Mouse (Mus musculus) hindlimb bud, embryonic 11.5 days (tissue): ENCODE measurements around the gene Pcdh7.

Experiments used
- DNase-seq: peaks from one replicate; pipeline ENCODE4 v3.0.0-alpha.2; 2012; ENCODE audit warnings: low read depth, low spot score; ENCODE audit errors: extremely low spot score

The Pcdh7 gene

GRCm38 (mm10) chr5:57745879-57746278 lies 28.1 kb downstream of the Pcdh7 start:
- DNase-seq, result no peak

GRCm38 (mm10) chr5:57750320-57750719 lies 32.6 kb downstream of the Pcdh7 start:
- DNase-seq, result no peak

- no peak for DNase-seq
Observed at GRCm38 (mm10) chr5:57755791-57756190, 38.0 kb downstream of the Pcdh7 start.

- no peak for DNase-seq
Observed at GRCm38 (mm10) chr5:57756726-57757424, 39.1 kb downstream of the Pcdh7 start.

DNA sequence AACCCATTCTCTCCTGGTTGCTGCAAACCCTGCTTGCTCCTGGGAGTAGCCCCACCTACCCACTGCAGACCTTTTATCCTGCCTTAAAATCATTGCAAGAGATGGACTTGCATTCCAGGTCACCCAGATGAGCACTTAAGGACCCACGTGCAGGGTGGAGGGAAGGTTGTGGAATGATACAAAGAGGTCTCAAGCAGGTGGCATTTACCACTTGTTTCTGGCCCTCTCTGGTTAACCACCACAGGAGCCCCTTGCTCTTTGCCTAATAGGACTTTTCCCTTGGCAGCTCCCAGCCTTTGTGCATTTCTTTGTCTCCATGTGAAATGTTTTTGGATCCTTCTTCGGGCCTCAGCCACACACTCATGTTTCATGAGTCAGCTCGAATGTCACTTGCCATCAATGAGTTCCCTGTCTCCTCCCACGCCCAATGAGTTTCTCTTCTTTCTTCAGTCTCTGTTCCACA lies 39.7 kb downstream of the Pcdh7 start:
- DNase-seq, result no peak

DNA sequence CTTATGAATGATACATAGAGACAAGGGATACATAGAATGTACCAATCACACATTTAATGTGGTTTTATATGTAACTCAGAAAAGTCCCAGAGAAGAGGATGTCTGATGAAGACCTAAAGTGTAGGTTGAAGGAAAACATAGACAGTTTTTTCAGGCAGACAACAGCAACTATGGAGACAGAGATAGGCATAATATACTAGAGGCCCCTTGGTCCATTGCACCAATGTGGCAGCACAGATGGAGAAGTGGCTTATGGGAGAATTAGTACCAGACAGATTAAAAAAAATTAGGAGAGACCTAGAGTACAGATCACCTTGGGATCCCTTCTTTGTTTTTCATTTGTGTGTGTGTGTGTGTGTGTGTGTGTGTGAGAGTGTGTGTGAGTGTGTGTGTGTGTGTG lies 41.2 kb downstream of the Pcdh7 start:
- no peak for DNase-seq

DNA sequence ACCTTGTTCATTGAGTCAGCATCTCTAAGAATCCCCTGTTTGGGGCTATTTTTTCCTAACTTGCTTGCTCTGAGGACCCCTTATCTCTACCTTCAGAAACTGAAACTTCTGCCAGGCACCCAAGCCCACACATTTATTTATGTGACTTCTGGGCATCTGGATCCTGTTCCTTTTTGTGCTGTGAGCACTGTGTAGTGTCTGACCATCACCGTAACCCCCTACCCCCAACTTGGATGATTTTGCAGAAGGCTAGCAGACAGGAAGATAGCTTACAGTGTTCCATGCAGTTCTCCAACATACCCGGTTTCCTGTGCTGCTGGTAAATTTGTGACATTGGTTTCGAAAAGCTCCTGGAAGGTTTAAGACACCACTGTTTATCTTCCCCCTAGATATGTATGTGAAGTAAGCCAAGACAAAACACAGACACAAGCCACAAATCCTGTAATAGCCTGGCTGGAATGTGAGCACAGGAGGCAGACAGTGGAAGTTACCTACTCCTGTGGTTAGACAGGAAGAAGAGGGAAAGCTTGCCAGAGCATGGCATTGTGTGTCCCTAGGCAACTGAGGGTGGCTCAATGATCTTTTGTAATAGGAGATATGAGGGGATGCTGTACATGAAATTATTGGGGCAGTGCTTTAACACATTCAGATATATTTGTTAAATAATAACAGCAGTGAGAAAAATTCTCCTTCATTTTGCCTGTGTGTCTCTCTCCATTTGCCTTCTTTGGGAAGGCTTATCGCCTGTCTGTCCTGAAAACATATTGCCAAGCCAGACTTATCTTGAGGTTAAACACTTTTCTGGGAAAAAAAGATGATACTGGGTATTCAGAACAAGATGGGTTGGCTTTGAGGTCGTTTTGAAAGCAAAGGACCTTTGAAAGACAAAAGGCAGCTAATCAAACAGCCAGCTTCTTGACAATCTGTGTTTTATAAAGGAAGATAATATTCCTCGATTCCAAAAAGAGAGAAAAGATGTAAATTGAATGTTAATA lies 42.6 kb downstream of the Pcdh7 start:
- DNase-seq, result no peak

DNA sequence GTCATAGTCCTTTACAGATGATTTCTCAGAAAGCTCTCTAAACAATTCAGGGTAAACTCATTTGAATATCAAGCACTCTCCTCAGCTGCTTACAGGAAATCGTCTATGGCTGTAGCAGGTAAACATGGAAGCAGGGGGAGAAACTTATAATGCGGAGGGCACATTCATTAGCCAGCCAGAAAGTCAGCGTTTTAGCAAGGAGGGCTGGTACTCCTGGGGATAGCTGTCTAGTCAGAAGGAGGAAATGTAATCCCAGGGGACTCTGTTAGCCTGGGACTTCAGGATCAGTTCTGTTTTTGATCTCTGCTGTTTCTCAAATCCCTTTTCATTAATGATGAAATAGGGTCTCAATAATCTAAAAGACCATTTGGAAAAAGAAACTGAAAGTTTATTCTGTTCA lies 47.6 kb downstream of the Pcdh7 start:
- no peak for DNase-seq

DNA sequence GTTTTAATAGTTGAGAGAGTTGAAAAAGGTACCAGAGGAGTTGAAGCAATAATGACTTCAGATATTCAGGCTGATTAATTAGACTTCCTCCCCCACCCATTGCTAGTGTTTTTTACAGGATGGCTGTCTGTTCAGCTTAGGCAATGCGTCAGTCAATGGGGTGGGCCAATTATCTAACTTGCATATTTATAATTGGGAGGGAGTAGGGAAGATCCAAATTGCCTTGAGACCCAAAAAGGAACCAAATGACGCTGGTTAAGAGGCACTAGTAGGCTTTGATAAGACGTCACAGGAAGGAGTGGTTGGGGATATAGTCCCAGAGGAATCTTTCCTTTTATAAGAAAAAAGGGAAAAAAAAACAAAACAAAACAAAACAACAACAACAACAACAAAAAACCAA lies 49.6 kb downstream of the Pcdh7 start:
- DNase-seq, result no peak

DNA sequence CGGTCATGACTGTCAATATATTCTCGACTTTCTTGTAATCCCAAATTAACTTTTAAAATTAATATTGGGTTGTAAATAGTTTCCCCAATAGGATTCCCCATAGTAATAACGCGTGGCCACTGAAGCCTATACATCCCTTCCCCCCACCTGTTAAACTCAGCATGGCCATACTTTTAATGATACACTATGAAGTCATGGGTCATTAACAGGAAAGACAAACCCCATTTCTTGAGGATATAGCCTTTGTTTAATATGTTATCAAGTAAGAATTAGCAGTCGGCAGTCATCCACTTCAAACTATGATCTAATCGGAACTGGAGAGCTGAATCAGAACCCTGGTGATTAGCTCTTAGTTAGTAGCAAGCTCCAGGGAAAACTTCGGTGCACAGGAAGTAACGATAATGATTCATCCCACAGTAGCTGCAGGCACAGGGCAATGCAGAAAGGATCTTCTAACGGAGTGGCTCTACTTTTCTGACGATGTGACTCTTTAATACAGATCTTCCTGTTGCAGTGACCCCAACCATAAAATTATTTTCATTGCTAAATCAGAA lies 50.8 kb downstream of the Pcdh7 start:
- no peak for DNase-seq

DNA sequence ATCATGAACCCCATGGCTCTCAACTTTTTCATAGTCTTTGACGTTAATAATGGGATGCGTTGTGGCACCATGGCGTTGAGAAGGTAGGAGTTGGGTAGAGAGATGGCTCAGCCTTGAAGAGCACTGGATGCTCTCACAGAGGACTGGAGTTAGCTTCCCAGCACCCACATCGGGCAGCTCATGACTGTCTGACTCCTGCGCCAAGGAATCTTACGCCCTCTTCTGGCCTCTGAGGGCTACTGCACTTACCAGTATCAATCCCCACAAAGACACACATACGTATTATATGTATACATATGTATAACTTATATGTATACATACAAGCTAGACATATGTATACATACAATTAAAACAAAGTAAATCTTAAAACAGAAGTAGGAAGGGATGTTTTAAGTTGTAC lies 51.9 kb downstream of the Pcdh7 start:
- DNase-seq, result no peak

DNA sequence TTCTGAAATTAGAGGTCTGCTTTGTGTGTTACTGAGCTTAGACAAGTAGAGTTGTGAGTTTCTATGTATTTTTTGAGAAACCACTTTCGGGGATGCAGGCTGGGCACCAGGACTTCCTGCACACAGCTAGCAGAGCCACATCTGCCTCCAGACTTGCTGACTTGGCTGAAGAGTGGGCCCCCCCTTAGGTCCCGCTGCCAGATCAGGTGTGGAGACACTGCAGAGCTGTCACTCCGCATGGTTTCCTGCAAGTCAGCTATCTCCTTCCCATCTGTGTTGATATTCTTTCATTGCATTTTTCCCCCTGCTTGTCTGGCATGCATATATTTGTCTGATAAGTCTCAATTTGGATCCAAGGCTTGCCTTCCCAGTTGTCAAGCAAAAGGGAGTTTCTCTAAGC lies 52.6 kb downstream of the Pcdh7 start:
- DNase-seq, result no peak

DNA sequence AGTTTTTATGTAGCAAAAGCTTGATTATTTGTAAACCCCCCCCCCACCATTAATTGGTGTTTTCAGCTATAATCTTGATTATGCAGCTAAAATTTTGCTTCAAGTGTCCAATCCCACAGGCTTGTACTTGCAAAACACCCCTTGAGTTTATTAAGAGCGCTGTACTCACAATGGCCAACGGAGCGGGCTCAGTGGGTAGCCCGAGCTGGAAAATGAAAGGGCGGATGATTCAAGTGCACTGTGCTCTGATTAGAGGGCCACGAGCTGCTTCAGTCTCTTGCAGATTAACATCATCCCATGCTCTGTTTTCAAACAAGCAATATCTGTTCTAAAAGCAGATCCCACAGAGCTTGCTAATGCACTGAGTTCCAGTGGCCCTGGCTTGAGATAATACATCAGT lies 53.4 kb downstream of the Pcdh7 start:
- DNase-seq, result no peak

- DNase-seq, result no peak
Observed at GRCm38 (mm10) chr5:57772711-57773110, 54.9 kb downstream of the Pcdh7 start.

- DNase-seq, result no peak
Observed at GRCm38 (mm10) chr5:57774496-57774895, 56.7 kb downstream of the Pcdh7 start.

DNA sequence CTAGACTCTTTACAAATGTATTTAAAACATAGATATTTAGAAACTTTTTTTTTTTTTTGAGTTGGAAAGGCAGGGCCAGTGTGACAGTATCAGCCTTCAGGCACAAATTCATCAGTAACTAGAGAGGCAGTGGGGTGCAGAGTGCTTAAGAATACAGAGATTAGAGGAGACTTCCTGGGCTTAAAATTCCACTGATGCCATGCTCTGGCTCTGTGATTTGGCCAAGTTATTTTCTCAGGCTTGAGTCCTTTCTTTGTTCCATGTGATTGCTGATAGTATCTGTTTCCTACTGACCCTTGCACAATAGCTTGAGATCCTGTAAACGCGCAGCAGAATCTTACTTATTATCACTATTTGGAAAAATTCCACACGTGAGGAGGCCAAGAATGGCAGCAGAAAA lies 60.3 kb downstream of the Pcdh7 start:
- DNase-seq, result no peak

GRCm38 (mm10) chr5:57779951-57780350 lies 62.2 kb downstream of the Pcdh7 start:
- no peak for DNase-seq

- DNase-seq, result no peak
Observed at GRCm38 (mm10) chr5:57780574-57780973, 62.8 kb downstream of the Pcdh7 start.

DNA sequence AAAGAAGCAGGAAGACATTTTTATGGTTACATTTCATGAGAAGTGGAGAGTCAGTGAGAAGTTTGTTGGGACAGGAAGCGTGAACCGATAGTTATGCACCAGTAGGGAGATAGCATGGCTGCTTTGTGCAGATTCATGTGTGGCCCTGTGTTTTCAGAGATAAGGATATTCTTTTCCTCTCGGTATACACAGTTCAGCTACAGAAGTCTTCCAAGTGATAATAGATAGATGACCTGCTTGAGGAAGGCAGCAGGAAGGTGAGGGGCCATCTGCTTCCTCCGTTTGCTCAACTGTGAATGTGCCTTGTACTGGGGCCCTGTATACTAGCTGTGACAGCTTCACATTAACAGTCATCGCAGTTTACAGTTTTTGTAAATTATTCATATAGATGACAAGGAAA lies 64.2 kb downstream of the Pcdh7 start:
- no peak for DNase-seq

DNA sequence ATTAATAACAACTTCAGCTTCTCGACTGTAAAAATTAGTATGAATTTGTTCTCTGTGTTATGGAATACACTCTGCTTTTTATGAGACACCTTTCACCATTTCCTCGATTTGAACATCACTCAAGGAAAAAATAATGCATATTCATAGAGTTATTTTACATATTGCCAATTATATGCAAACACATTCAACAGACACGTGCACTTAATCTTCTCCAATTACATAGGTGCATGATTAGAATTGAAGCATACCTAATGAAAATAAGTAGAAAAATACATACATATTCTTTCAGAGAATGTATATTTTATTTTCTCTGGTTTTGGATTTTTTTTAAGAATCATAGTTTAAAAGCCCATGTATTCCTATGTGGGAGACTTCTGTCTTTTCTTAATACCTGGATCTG lies 64.8 kb downstream of the Pcdh7 start:
- no peak for DNase-seq

DNA sequence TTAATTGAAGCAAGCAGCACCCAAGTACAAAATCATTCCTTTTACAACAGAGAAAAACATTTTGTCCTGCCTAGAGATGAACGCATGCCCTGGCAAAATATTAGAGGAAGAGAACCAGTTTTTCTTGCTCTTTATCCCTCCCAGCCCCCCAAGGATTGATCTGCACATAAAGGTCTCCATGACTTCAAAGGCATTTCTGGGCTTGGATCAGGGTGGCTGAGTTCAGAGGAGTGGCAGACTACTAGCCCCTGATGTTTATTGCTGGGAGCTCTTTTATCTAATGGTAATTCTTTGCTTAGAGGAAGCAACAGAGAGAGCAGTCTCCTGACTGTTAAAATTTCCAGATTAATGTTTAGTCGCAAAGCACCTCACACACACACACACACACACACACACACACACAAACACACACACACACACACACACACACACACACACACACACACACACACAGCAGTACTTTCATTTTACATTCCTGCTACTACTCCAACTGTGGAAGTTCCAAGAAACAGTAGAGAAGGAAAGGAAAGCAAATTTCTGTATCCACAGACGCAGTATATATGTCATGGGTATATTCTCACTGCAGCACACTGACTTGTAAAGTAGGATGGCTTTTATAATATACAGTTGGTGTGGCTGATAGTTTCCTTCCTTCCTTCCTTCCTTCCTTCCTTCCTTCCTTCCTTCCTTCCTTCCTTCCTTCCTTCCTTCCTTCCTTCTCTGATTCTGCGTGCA lies 71.2 kb downstream of the Pcdh7 start:
- no peak for DNase-seq
